Mouse (Mus musculus) stomach, embryonic 14.5 days (tissue): ENCODE measurements around the gene Hp. TPM values are rescaled to one million over a fixed set of nuclear protein-coding genes. Genes with fewer than 3 reads are reported as not detected.

Experiments used
- ATAC-seq: fragments of 200-750 bp; cut with Nextera tagmentation; 2 replicates; pipeline ENCODE4 v1.8.0; 2017; ENCODE audit warnings: low read depth, moderate TSS enrichment; ENCODE audit not compliant: insufficient number of reproducible peaks, insufficient read depth, low FRiP score
- H3K27ac ChIP-seq: fragments of 300-500 bp; sonication (generic); 2 replicates; pipeline ENCODE4 v1.5.1; 2014; ENCODE audit warnings: mild to moderate bottlenecking, low read length, moderate library complexity, mixed read lengths
- H3K27me3 ChIP-seq: fragments of 300-500 bp; sonication (generic); 2 replicates; pipeline ENCODE4 v1.6.1; 2014; ENCODE audit warnings: low read length, control low read depth, mixed read lengths; ENCODE audit not compliant: control insufficient read depth, insufficient read depth
- H3K36me3 ChIP-seq: fragments of 300-500 bp; sonication (generic); 2 replicates; pipeline ENCODE4 v1.6.1; 2014; ENCODE audit warnings: mild to moderate bottlenecking, control low read depth, low read length, moderate library complexity, mixed read lengths; ENCODE audit not compliant: control insufficient read depth, insufficient read depth
- H3K4me1 ChIP-seq: fragments of 300-500 bp; sonication (generic); 2 replicates; pipeline ENCODE4 v1.6.1; 2014; ENCODE audit warnings: low read length, control low read depth, mixed read lengths; ENCODE audit not compliant: control insufficient read depth, insufficient read depth
- H3K4me2 ChIP-seq: fragments of 300-500 bp; sonication (generic); replicated peaks from 2 replicates; pipeline ENCODE4 v1.6.1; 2014; ENCODE audit warnings: low read depth, low read length, control low read depth
- H3K4me3 ChIP-seq: fragments of 300-500 bp; sonication (generic); 2 replicates; pipeline ENCODE4 v1.5.1; 2014; ENCODE audit warnings: low read depth, low read length, control low read depth
- H3K9ac ChIP-seq: fragments of 300-500 bp; sonication (generic); replicated peaks from 2 replicates; pipeline ENCODE4 v1.6.1; 2014; ENCODE audit warnings: low read depth, mild to moderate bottlenecking, control low read depth, low read length, moderate library complexity, mixed read lengths
- H3K9me3 ChIP-seq: fragments of 300-500 bp; sonication (generic); 2 replicates; pipeline ENCODE4 v1.6.1; 2016; ENCODE audit warnings: low read depth, low read length, control low read depth; ENCODE audit not compliant: control insufficient read depth
- WGBS: fragments of 180-500 bp; shearing (Covaris S2); extraction: QIAGEN DNeasy Blood & Tissue Kit; methylation state at CpG from one replicate; pipeline ENCODE4 v1.1.7; 2014; 5-methylcytosine and 5-hydroxymethylcytosine counted together
- polyA plus RNA-seq: library from polyadenylated mRNA; unstranded; fragments of >200 nt; fragmentation: Nextera tagmentation; extraction: Ambion mirVana; gene quantifications from 2 replicates; pipeline ENCODE4 v1.2.1, GENCODE M21; 2014

Hp gene
- polyA plus RNA-seq, 1 experiment from 2014 or later = 0.85 TPM

DNA sequence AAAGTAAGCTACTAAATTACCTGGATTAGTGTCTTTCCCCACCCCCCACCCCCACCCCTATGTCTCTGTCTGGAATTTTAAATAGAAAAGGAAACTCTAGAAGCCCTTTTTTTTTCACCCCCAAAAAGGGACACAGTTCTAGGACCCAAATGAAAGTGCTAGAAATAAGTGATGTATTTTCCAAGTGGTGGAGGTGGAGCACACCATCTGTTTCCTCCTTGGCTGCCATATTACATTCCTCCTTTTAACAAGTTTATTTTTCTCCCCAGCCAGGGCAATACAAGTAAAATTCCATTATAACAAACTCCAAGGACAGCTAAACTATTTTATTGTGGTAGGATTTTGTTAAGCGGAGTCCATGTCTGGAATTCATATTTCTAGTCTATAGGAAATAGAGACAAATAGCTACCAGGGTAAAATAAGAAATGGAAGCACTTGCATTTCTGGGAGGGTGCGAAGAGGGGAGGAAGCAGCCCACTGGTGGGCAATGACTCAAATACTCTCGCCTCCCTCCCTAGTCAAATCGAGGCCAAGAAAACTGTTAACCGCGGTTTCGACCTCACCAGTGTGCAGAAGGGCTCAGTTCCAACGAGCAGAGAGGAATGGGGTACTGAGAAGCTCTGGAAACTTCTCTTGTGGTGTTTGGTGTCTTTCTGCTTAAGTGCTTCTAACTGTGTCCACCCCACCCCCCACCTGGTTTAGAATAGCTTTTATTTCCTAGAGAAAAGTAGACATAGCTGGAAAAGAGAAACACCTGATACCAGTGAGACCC is 36.0 kb downstream of the Hp start:
- 78% methylated on average over 8 of the region's 8 CpGs for WGBS
- H3K4me1 ChIP-seq = no peaks in the 10 kb centered on the region
- no peak overlapping the region for H3K4me2 ChIP-seq
- no peak overlapping the region for H3K9ac ChIP-seq
- no peak overlapping the region for H3K27ac ChIP-seq
- peaks cover 12% of the 10 kb centered on the region for H3K36me3 ChIP-seq
- no peak for ATAC-seq
- no peak overlapping the region for H3K4me3 ChIP-seq
- H3K27me3 ChIP-seq = no peaks in the 10 kb centered on the region
- no peaks in the 10 kb centered on the region for H3K9me3 ChIP-seq

DNA sequence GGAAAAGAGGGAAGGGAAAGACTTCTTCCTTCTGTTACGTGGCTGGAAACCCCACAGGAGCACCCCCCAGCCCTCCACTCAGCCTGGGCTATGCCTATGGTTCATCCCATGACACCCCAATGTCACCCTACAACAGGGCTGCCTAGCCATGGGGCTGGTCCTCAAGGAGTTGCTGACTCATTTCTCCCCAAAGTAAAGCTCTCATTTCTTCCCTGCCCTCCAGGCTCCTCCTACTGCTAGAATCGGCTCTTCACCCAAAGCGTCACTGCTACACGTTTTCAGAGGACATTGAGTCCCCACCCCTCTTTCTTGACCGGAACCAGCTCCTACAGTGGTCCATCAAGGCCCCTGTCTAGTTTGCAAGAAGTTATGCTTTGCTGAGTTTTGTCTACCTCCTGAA is 36.8 kb downstream of the Hp start:
- H3K9ac ChIP-seq = no peak overlapping the region
- no peak overlapping the region for H3K4me2 ChIP-seq
- H3K4me3 ChIP-seq = no peak overlapping the region
- H3K4me1 ChIP-seq = no peaks in the 10 kb centered on the region
- 60% methylated on average over 5 of the region's 5 CpGs for WGBS
- H3K36me3 ChIP-seq = peaks cover 5% of the 10 kb centered on the region; the same call in 1 of the 2 replicates
- ATAC-seq = no peak
- H3K27ac ChIP-seq = no peak overlapping the region
- no peaks in the 10 kb centered on the region for H3K9me3 ChIP-seq
- no peaks in the 10 kb centered on the region for H3K27me3 ChIP-seq

DNA sequence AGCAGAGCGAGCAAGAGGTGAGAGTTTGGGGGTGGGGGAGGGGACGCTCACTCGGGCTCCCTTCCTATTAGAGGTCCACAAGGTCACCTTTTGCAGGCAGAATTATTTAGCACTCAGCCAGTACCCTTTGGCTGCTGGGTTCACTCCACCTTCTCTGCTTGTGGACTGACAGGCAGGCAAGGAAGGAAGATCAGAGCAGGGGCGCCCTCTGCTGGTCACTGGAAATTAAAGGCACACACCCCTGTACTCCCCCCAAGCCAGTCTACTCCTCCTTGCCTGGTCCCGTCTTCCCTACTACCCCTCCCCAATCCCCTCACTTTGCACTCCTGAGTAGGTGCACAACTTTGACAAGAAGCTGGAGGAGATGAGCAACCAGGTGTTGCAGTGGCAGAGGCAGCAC is 42.3 kb downstream of the Hp start:
- no peaks in the 10 kb centered on the region for H3K9me3 ChIP-seq
- no peak overlapping the region; the same call in 1 of the 2 replicates for H3K4me2 ChIP-seq
- no peaks in the 10 kb centered on the region for H3K4me1 ChIP-seq
- H3K27me3 ChIP-seq = no peaks in the 10 kb centered on the region
- no peak overlapping the region for H3K4me3 ChIP-seq
- WGBS = 3% methylated on average over 5 of the region's 5 CpGs
- no peak overlapping the region for H3K27ac ChIP-seq
- H3K9ac ChIP-seq = no peak overlapping the region
- peak; percentile 78; the same call in 1 of the 2 replicates for ATAC-seq
- no peaks in the 10 kb centered on the region for H3K36me3 ChIP-seq

DNA sequence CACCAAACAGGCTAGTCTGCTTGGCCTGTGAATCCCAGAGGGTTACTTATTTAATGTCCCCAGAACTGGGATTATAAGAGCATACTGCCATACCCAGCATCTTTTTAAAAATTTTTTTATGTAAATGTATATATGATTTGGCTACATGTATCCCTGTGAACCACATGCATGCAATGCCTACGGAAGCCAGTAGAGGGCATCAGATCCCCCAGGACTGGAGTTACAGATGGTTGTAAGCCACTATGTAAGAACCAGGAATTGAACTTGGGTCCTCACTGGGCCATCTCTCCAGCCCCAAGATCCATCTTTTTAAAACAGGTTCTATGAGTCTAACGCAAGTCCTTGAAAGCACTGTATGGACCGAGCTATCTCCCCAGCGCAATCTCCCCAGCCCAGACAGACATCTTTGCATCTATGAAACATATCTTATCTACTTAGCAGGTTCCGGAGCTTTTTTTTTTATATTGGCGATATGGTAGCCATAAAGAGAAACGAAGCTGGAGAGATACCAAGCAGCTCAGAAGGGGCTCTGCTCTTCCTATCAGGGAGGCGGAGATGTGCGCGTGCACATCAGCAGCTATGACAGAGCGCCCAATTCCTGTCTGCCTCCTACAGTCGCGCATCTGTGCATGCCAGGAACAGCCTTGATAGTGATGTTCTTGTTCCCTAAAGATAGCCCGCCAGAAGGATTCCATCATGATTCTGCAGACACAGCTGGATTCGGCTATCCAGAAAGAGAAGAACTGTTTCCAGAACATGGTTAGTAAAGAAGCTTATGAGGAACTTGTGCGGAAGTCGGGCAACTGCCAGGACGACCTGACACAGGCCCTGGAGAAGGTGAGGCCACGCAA is 43.6 kb downstream of the Hp start:
- Histone ChIP-seq H3K4me2 (no peak overlapping the region), H3K9ac (no peak overlapping the region), H3K4me1 (no peaks in the 10 kb centered on the region), H3K27ac (no peak overlapping the region), H3K9me3 (no peaks in the 10 kb centered on the region), H3K36me3 (no peaks in the 10 kb centered on the region), H3K27me3 (no peaks in the 10 kb centered on the region), H3K4me3 (no peak overlapping the region)
- 86% methylated on average over 19 of the region's 19 CpGs for WGBS
- ATAC-seq = no peak

Other genes with a start within 250 kb of the Hp start
- gene Pmfbp1, start 85.1 kb downstream of the Hp start, polyA plus RNA-seq = not detected in 2 replicates
- 18.3 and 19.2 TPM in 2 replicates for gene Dhx38, start 13.3 kb downstream of the Hp start, polyA plus RNA-seq
- gene Txnl4b, start 13.3 kb downstream of the Hp start, polyA plus RNA-seq = 20.6 and 21.2 TPM in 2 replicates
- gene Dhodh, start 29.5 kb upstream of the Hp start, polyA plus RNA-seq = 40.1 and 45.1 TPM in 2 replicates
- gene Pkd1l3, start 35.3 kb upstream of the Hp start, polyA plus RNA-seq = 0.14 TPM in 1 of 2 replicates, not detected in the other
- gene Ist1, start 114.1 kb upstream of the Hp start, polyA plus RNA-seq = 154 and 165 TPM in 2 replicates
- gene Zfp821, start 126.4 kb upstream of the Hp start, polyA plus RNA-seq = 29.7 and 33.0 TPM in 2 replicates
- gene Atxn1l, start 158.6 kb upstream of the Hp start, polyA plus RNA-seq = 6.0 and 6.9 TPM in 2 replicates
- gene Ap1g1, start 199.4 kb upstream of the Hp start, polyA plus RNA-seq = 36.5 and 39.2 TPM in 2 replicates